Mouse (Mus musculus) Patski (cell line): ENCODE measurements at regions not wholly inside any gene's neighbourhood (a gene's known extent, or its start where the extent isn't known, plus 50 kb on each side); places are given as distances from the start of the nearest gene placed in this dataset.

Experiments used
- ATAC-seq: fragments of 100-300 bp; one replicate; pipeline ENCODE4 v1.8.0; 2021
- CTCF ChIA-PET: fragments of 350-600 bp; sonication (Branson Sonifier 250); formaldehyde crosslinking; loops from one replicate; lab custom pipeline; 2022; ENCODE audit warnings: inconsistent platforms; lab: Charles Lee
- POLR2A ChIA-PET: fragments of 350-600 bp; sonication (Branson Sonifier 250); formaldehyde crosslinking; loops from one replicate; lab custom pipeline; 2022; ENCODE audit warnings: antibody characterized with exemption, inconsistent platforms; lab: Charles Lee
- DNase-seq: peaks from one replicate; pipeline ENCODE4 v3.0.0-alpha.2; 2011; ENCODE audit warnings: low read depth, low spot score
- H3K27me3 ChIP-seq: fragments of 371-371 bp; one replicate; pipeline ENCODE4 v1.5.1; 2021
- CTCF ChIP-seq: fragments of 100-300 bp; IDR thresholded peaks from one replicate; pipeline ENCODE4 v1.5.1; 2021
- in situ Hi-C: fragments of 300-500 bp; cut with MboI; formaldehyde crosslinking; loops from 3 replicates; pipeline ENCODE4 v1.11.1; 2018; ENCODE audit warnings: low pct_unique_long_range_greater_than_20kb, mixed read lengths

DNA sequence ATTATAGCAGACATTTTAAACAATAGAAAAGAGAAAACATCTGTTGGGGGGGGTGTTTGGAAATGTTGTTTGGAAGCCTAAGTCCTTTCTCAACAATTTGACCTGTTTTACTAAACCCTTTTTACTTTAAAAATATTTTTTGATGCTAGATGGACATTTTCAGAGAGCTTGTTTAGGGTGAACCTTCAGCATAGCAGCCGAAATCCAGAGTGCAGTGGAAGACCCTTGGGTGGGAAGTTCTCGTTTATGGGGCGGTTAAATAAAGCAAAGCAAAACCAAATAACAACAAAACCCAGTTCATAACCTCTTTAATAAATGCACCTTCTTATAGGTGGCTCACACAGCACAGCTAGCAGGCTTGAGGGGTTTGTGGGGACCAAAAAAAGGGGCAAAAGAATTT, 62.4 kb upstream of the Ppara start:
- POLR2A ChIA-PET, result interaction anchor here (1.0 to 18.3 kb wide), 7 partner anchors 4 to 62 kb away, joined by 3 to 300 read pairs (median 7); no protein-coding TSS in a partner anchor
- in situ Hi-C loops, result no loop called here
- no peak for ATAC-seq

DNA sequence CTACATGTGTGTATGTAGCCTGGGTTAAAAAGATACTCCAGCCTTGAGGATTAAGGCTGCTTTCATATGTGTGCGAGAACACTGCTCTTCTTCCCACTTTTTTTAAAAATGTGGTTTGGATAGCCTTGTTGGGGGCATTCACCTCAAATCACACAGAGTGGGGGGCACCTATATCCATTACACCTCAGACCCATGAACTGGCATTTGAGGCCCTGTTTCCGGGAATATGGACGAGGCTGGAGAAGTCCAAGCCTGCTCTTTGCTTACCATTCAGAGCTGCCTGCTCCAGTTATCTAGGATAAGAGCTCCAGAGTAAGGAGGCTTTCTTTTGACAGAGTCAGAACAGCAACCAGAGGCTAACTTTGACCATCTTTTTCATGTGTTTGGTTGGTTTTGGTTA, 61.9 kb upstream of the Ppara start:
- ATAC-seq (no peak), DNase-seq (no peak)
- no peaks in the 10 kb centered on the region for H3K27me3 ChIP-seq
- POLR2A ChIA-PET, result interaction anchor here (1.0 to 18.3 kb wide), 8 partner anchors 4 to 62 kb away, joined by 3 to 300 read pairs (median 6); no protein-coding TSS in a partner anchor
- CTCF ChIA-PET, result interaction anchor here (1.3 to 4.4 kb wide), 3 partner anchors 16 to 60 kb away, joined by 3 to 20 read pairs (median 12); no protein-coding TSS in a partner anchor
- TF ChIP-seq CTCF, result no peak
- in situ Hi-C loops, result no loop called here

More for the DNA sequence above, 62.4 kb upstream of the Ppara start:
- TF ChIP-seq CTCF, result no peak
- H3K27me3 ChIP-seq, result no peaks in the 10 kb centered on the region
- CTCF ChIA-PET, result interaction anchor here (1.3 to 4.4 kb wide), 3 partner anchors 15 to 60 kb away, joined by 3 to 20 read pairs (median 12); no protein-coding TSS in a partner anchor
- no peak for DNase-seq

DNA sequence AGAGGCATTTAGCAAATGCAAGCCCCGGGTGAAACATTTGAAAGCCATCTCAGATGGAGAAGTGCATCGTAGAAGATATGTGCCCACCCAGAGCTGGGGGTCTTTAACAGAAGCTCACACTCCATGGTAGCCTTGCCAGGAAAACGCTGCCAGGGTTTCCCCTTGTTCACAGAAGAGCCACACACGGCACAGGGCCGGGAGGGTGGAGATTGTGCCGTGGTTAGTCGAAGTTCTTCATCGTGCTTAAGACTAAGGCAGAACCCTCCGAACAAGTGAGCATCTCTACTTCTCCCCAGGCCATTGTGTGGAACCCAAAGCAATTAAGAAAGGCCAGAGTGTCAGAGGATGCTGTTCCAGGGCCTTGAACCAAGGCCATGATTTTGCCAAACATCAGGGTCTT, 61.3 kb upstream of the Ppara start:
- ChIA-PET CTCF (interaction anchor here (1.0 to 4.4 kb wide), 4 partner anchors 15 to 61 kb away, joined by 3 to 20 read pairs (median 8); no protein-coding TSS in a partner anchor), POLR2A (interaction anchor here (1.6 to 18.3 kb wide), 4 partner anchors 5 to 62 kb away, joined by 5 to 300 read pairs (median 262); no protein-coding TSS in a partner anchor)
- ATAC-seq (no peak), DNase-seq (no peak)
- TF ChIP-seq CTCF, result no peak
- H3K27me3 ChIP-seq, result no peaks in the 10 kb centered on the region
- in situ Hi-C loops, result no loop called here

DNA sequence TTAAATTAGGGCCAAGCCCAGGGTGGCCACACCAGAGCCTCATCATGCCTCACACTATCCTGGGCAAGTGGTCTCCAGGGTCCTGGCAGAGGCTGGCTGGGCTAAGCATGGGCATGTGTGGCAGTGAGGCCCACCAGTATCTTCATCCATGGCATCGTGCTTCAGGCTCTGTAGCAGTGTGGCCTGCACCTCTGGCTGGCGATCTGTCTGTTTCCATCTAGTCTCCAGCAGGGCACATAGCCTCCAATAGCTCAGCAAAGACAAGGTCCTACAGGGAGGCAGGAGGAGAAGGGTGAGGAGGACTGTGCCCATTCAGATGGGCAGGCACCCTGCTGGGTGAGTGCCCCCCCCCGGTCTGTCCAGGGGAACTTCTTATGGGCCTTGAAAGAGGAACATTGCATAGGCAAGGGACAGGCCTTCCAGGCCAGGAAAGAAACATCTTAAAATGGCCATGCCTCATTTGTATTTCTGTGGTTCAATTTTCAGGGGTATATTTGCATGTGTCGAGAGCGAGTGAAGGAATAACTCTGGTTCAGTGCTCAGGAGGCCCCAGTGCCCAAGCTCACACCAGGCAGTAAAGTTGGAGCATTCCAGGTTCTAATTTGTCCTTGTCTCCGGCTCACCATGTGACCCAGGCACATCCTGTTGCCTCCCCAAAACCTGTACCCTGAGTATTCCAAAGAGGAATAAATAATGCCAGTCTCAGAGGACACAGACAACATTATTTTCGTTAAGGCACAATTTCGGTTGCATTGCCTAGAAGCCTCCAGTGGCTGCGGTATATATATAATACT, 60.4 kb upstream of the Ppara start:
- ChIA-PET CTCF (interaction anchor here (1.0 to 4.4 kb wide), 3 partner anchors 17 to 62 kb away, joined by 3 to 20 read pairs (median 12); no protein-coding TSS in a partner anchor), POLR2A (interaction anchor here (0.5 to 18.3 kb wide), 7 partner anchors 6 to 127 kb away, joined by 3 to 300 read pairs (median 5); no protein-coding TSS in a partner anchor)
- ATAC-seq (no peak), DNase-seq (no peak)
- no peak for TF ChIP-seq CTCF
- H3K27me3 ChIP-seq, result no peaks in the 10 kb centered on the region
- in situ Hi-C loops, result no loop called here

DNA sequence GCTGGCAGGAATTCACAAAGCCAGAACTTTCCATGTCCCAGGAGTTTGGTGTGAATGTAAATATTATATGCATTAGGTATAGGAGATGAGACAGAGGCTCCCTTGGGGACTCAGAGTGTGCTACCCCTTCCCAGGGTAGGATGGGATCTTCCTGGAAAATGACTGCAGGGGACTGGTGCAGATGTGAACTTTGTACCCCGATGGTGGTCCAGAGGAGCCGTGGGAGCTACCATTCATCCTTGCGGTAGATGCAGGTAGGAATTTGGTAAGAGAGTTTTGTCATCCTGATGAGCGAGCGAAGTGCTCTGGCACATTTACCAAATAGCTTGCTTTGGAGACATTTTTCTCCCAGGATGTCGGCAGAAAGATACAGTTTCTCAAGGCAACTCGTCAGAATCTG, 59.7 kb upstream of the Ppara start:
- no peak for DNase-seq
- ChIA-PET CTCF (interaction anchor here (1.8 to 4.4 kb wide), 3 partner anchors 8 to 63 kb away, joined by 7 to 20 read pairs (median 12); no protein-coding TSS in a partner anchor), POLR2A (interaction anchor here (0.5 to 18.3 kb wide), 6 partner anchors 6 to 127 kb away, joined by 3 to 300 read pairs (median 114); no protein-coding TSS in a partner anchor)
- no peak for ATAC-seq
- in situ Hi-C loops, result no loop called here
- H3K27me3 ChIP-seq, result no peaks in the 10 kb centered on the region
- no peak for TF ChIP-seq CTCF

DNA sequence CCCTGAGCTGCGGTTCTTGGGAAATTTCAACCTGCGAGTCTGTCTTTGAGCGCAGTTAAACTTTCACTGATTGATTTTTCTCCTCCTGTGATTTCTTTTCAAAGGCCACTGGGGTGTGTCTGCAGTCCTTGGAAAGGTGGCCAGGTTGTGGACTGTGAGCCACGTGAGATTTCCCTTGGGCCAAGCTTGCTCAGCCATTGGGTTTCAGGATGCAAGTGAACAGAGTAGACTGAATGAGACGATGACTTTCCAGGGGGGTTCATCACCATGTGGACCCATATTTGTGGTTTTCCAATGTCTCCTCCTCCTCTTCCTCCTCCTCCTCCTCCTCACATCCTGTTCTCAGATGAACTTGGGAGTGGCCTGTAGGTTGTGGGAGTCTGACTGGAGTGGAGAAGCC, 59.0 kb upstream of the Ppara start:
- no peak for TF ChIP-seq CTCF
- no peaks in the 10 kb centered on the region for H3K27me3 ChIP-seq
- in situ Hi-C loops, result no loop called here
- ATAC-seq (no peak), DNase-seq (no peak)
- CTCF ChIA-PET, result interaction anchor here (1.8 to 4.4 kb wide), 2 partner anchors 9 to 19 kb away, joined by 7 to 20 read pairs; no protein-coding TSS in a partner anchor
- POLR2A ChIA-PET, result interaction anchor here (0.9 to 18.3 kb wide), 6 partner anchors 6 to 65 kb away, joined by 3 to 300 read pairs (median 123); no protein-coding TSS in a partner anchor

DNA sequence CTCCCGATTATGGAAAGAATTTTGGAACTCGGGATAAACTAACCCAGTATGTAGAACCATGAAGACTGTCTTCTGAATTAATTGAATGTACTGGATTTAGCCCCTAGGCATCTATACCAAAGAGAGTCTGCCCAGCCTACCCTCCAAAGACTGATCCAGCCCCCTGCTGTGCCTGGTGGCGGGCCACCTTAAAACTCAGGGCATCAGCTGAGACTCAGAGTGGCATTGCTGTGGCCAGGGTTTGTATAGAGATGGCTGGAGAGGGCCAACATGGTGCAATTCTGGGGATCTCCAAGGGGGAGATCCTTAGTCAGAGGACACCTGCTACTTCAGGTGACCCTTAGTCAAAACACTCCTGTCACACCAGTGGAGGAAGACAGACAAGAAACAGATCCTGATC, 58.6 kb upstream of the Ppara start:
- DNase-seq (no peak), ATAC-seq (no peak)
- in situ Hi-C loops, result no loop called here
- TF ChIP-seq CTCF, result no peak
- H3K27me3 ChIP-seq, result no peaks in the 10 kb centered on the region
- ChIA-PET POLR2A (interaction anchor here (1.7 to 18.3 kb wide), 6 partner anchors 5 to 65 kb away, joined by 5 to 300 read pairs (median 127); no protein-coding TSS in a partner anchor), CTCF (interaction anchor here (1.1 to 1.8 kb wide), 2 partner anchors 9 kb away, joined by 3 to 7 read pairs; no protein-coding TSS in a partner anchor)

DNA sequence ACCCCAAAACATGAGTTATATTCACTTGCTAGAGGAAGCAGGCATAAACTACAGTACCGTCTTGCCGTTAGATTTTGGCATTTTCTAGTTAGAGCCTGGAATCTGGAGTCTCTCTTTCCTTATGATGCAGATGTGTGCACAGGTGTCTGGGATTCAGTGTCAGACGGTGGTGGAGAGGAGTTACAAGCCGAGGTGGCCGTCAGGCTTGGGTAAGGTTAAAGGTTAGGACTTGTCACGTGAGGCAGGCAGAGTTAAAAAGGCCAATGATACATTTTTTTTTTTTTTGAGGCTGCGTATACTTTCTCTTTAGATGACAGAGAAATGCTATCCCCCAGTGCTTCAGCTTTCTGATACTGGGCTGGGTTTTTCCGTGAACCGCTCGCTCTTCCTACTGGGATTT, 57.9 kb upstream of the Ppara start:
- DNase-seq (no peak), ATAC-seq (no peak)
- ChIA-PET POLR2A (interaction anchor here (1.3 to 18.3 kb wide), 6 partner anchors 4 to 65 kb away, joined by 3 to 300 read pairs (median 127); no protein-coding TSS in a partner anchor), CTCF (interaction anchor here (1.1 to 2.8 kb wide), 5 partner anchors 8 to 64 kb away, joined by 3 to 13 read pairs (median 4); no protein-coding TSS in a partner anchor)
- no peaks in the 10 kb centered on the region for H3K27me3 ChIP-seq
- TF ChIP-seq CTCF, result no peak
- in situ Hi-C loops, result no loop called here

DNA sequence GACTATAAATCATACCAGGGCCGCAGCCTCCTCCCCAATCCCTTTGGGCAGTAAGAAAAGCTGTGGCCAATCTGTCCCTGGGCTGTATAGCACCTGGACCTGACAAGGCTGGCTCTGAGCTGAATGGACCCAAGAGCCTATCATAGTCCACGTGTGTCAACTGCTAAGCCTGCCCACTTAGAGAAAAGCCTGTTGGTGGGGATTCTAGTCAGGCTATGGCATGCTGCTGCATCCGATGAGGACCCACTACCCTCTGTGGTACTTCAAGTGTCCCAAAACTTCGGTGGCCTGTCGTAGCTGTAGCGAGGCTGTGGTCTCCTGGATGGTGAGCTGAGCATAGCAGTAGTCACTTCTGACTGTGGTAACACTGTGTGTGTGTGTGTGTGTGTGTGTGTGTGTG, 57.4 kb upstream of the Ppara start:
- H3K27me3 ChIP-seq, result no peaks in the 10 kb centered on the region
- ATAC-seq (no peak), DNase-seq (no peak)
- POLR2A ChIA-PET, result interaction anchor here (1.3 to 18.3 kb wide), 6 partner anchors 9 to 66 kb away, joined by 3 to 300 read pairs (median 27); no protein-coding TSS in a partner anchor
- CTCF ChIA-PET, result interaction anchor here (1.1 to 2.8 kb wide), 6 partner anchors 8 to 64 kb away, joined by 3 to 13 read pairs (median 6); no protein-coding TSS in a partner anchor
- in situ Hi-C loops, result no loop called here
- no peak for TF ChIP-seq CTCF

DNA sequence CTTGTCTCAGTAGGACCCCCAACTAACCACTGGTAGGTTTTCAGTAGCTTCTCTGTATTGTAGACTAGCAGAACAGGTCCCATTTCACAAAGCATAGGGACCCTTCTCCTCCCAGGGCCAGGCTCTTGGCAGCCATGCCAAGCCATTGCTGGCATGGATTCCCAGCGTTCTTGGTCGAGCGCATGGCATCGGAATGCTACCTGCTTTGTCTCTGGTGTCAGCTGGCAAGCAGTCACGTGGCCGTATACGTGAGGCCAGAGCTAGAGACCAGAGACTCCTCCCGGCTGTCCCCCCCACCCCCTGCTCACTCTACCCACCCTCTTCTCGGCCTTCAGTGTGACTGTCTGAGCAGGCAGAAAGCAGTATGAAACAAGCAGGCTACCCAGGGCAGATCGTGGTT, 56.9 kb upstream of the Ppara start:
- in situ Hi-C loops, result no loop called here
- ChIA-PET POLR2A (interaction anchor here (0.6 to 18.3 kb wide), 9 partner anchors 9 to 525 kb away, joined by 3 to 300 read pairs (median 10); no protein-coding TSS in a partner anchor), CTCF (interaction anchor here (1.0 to 2.8 kb wide), 9 partner anchors 9 to 68 kb away, joined by 3 to 13 read pairs (median 6); no protein-coding TSS in a partner anchor)
- H3K27me3 ChIP-seq, result no peaks in the 10 kb centered on the region
- ATAC-seq (peak; percentile 23), DNase-seq (no peak)
- TF ChIP-seq CTCF, result no peak
